In the genomic region with DNA sequence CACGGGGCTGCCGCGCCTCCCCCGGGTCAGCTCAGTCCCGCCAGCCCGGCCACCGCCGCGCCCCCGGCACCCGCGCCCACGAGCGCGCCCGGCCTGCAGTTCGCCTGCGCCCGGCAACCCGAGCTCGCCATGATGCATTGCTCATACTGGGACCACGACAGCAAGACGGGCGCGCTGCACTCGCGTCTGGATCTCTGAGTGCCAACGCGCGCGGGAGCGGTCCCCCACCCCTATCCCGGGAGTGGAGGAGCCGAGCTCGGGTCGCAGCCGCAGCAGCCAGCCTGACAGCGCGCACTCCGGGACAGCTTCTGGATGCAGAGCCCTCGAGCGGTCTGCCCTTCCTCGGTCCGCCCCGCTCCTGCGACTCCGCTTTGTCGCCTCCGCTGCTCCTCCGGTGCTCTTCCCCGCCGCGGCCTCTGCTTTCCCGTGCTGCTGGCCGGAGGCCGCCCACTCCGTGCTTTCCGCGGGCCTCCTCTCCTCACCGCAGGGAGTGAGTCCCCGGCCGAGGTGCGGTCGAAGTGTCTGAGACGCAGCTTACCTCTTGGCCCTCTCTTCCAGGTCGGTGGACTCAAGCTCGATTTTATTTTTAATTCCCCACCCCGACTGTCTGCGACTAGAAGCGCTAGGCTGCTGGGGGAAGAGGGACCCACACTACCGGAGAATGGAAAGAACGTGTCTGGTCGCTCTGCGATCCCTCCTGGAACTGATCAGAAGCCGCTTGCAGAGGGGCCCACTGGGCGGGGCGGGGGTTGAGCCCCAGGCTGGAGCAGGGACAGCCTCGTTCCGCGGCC, we compare ENCODE assay signal across 7 mouse cellular contexts. TPM values are rescaled to one million over a fixed set of nuclear protein-coding genes. Genes with fewer than 3 reads are reported as not detected.
DNase-seq lines count a peak whose midpoint lies in the region; ATAC-seq and TF ChIP-seq lines count a peak whose summit lies in the region.

No protein-coding gene starts in this region.

- H3K9me3 ChIP-seq in embryonic facial prominence, embryonic 13.5 days, result no peaks in the 10 kb centered on the region
- H3K9me3 ChIP-seq in hindbrain, embryonic 10.5 days, result no peaks in the 10 kb centered on the region
- H3K9me3 ChIP-seq in liver, embryonic 13.5 days (replicated peaks), result no peaks in the 10 kb centered on the region

- H3K27ac ChIP-seq in testis, adult 2 months (ENCODE audit: control insufficient read depth, insufficient read depth, low read depth, low read length), result no peak overlapping the region
- H3K27ac ChIP-seq in embryonic facial prominence, embryonic 13.5 days, result peak overlapping the region; percentile 55
- H3K27ac ChIP-seq in hindbrain, embryonic 10.5 days, result peak overlapping the region; percentile 81
- H3K27ac ChIP-seq in liver, embryonic 13.5 days, result no peak overlapping the region

- peaks cover 26% of the 10 kb centered on the region for H3K4me1 ChIP-seq in testis, adult 2 months (ENCODE audit: control insufficient read depth, insufficient read depth, low read length)
- peaks cover 45% of the 10 kb centered on the region for H3K4me1 ChIP-seq in embryonic facial prominence, embryonic 13.5 days
- peaks cover 52% of the 10 kb centered on the region for H3K4me1 ChIP-seq in hindbrain, embryonic 10.5 days (replicated peaks)
- peaks cover 22% of the 10 kb centered on the region for H3K4me1 ChIP-seq in liver, embryonic 13.5 days (replicated peaks)

- no peaks in the 10 kb centered on the region for H3K36me3 ChIP-seq in testis, adult 2 months (ENCODE audit: control insufficient read depth, insufficient read depth, low read length)
- no peaks in the 10 kb centered on the region for H3K36me3 ChIP-seq in embryonic facial prominence, embryonic 13.5 days
- no peaks in the 10 kb centered on the region for H3K36me3 ChIP-seq in hindbrain, embryonic 10.5 days
- no peaks in the 10 kb centered on the region for H3K36me3 ChIP-seq in liver, embryonic 13.5 days

- peak overlapping the region; percentile 37 for H3K4me3 ChIP-seq in testis, adult 2 months (ENCODE audit: control insufficient read depth, low read depth, low read length)
- H3K4me3 ChIP-seq in embryonic facial prominence, embryonic 13.5 days, result peak overlapping the region; percentile 53
- H3K4me3 ChIP-seq in hindbrain, embryonic 10.5 days, result peak overlapping the region; percentile 57
- H3K4me3 ChIP-seq in liver, embryonic 13.5 days (replicated peaks), result peak overlapping the region; percentile 36

- no peak for ATAC-seq in embryonic facial prominence, embryonic 13.5 days (ENCODE audit: insufficient number of reproducible peaks, insufficient read depth, low FRiP score, low TSS enrichment, low read depth)
- no peak for ATAC-seq in liver, embryonic 13.5 days (ENCODE audit: low read depth)

- no peak for TF ChIP-seq POLR2A in testis, adult 2 months (IDR thresholded peaks at IDR 0.05; ENCODE audit: control insufficient read depth, low read depth, low read length)

- under 1% methylated on average over 75 of the region's 80 CpGs for WGBS in embryonic facial prominence, embryonic 13.5 days
- under 1% methylated on average over 80 of the region's 80 CpGs for WGBS in hindbrain, embryonic 10.5 days
- WGBS in liver, embryonic 13.5 days (ENCODE audit: insufficient replicate concordance), result 1% methylated on average over 69 of the region's 80 CpGs

- H3K9ac ChIP-seq in embryonic facial prominence, embryonic 13.5 days, result peak overlapping the region; percentile 69
- H3K9ac ChIP-seq in liver, embryonic 13.5 days, result no peak overlapping the region

- no peak for DNase-seq in testis, postnatal 10 days (ENCODE audit: low spot score)
- peak; percentile 77 for DNase-seq in hindbrain, embryonic 10.5 days (ENCODE audit: low spot score)
- no peak for DNase-seq in liver, embryonic 13.5 days
- peak; percentile 22 for DNase-seq in testis, postnatal 14 days (ENCODE audit: low spot score)
- no peak for DNase-seq in cerebellum, adult 9-11 months

- H3K27me3 ChIP-seq in testis, adult 2 months (ENCODE audit: control insufficient read depth, insufficient read depth, low read length), result peaks cover 10% of the 10 kb centered on the region
- peaks cover 97% of the 10 kb centered on the region for H3K27me3 ChIP-seq in embryonic facial prominence, embryonic 13.5 days
- peaks cover 100% of the 10 kb centered on the region for H3K27me3 ChIP-seq in hindbrain, embryonic 10.5 days (ENCODE audit: insufficient read depth, poor library complexity, severe bottlenecking)
- H3K27me3 ChIP-seq in liver, embryonic 13.5 days, result peaks cover 100% of the 10 kb centered on the region

- no peak for TF ChIP-seq CTCF in testis, adult 2 months (IDR thresholded peaks at IDR 0.05; ENCODE audit: control insufficient read depth, insufficient read depth, insufficient replicate concordance, low read depth, low read length)

- peak overlapping the region; percentile 83 for H3K4me2 ChIP-seq in embryonic facial prominence, embryonic 13.5 days
- peak overlapping the region; percentile 56 for H3K4me2 ChIP-seq in liver, embryonic 13.5 days

RNA-seq across cellular contexts. Expression of a gene that starts 1.7 kb away (rescaled TPM):
- not detected in 2 replicates for polyA plus RNA-seq in testis, adult 2 months (2012; rRNA removed)
- polyA plus RNA-seq in embryonic facial prominence, embryonic 13.5 days (2015; fragmentation: Nextera tagmentation; extraction: Ambion mirVana), result 1.2 and 1.7 TPM in 2 replicates
- polyA plus RNA-seq in hindbrain, embryonic 10.5 days (2016; fragmentation: Nextera tagmentation; extraction: Ambion mirVana), result 2.4 and 3.1 TPM in 2 replicates
- polyA plus RNA-seq in liver, embryonic 13.5 days (2015; fragmentation: Nextera tagmentation; extraction: Ambion mirVana), result not detected in 2 replicates

RNA-seq across cellular contexts. Expression of a gene that starts 29.4 kb away (rescaled TPM):
- polyA plus RNA-seq in testis, adult 2 months (2012; rRNA removed), result 5.0 and 5.6 TPM in 2 replicates
- 48.8 and 59.1 TPM in 2 replicates for polyA plus RNA-seq in embryonic facial prominence, embryonic 13.5 days (2015; fragmentation: Nextera tagmentation; extraction: Ambion mirVana)
- 73.7 and 77.8 TPM in 2 replicates for polyA plus RNA-seq in hindbrain, embryonic 10.5 days (2016; fragmentation: Nextera tagmentation; extraction: Ambion mirVana)
- polyA plus RNA-seq in liver, embryonic 13.5 days (2015; fragmentation: Nextera tagmentation; extraction: Ambion mirVana), result 16.4 and 20.5 TPM in 2 replicates

RNA-seq across cellular contexts. Expression of a gene that starts 53.9 kb away (rescaled TPM):
- polyA plus RNA-seq in testis, adult 2 months (2012; rRNA removed), result not detected in 2 replicates
- not detected in 2 replicates for polyA plus RNA-seq in embryonic facial prominence, embryonic 13.5 days (2015; fragmentation: Nextera tagmentation; extraction: Ambion mirVana)
- not detected in 2 replicates for polyA plus RNA-seq in hindbrain, embryonic 10.5 days (2016; fragmentation: Nextera tagmentation; extraction: Ambion mirVana)
- not detected in 2 replicates for polyA plus RNA-seq in liver, embryonic 13.5 days (2015; fragmentation: Nextera tagmentation; extraction: Ambion mirVana)

Comparison
In these comparisons a context has a peak if more than half of its experiments do, and no peak if none do; other contexts are left out.
1. DNase-seq: peak in hindbrain, embryonic 10.5 days (single experiment) and testis, postnatal 14 days (single experiment); none in testis, postnatal 10 days (single experiment), liver, embryonic 13.5 days (single experiment) and cerebellum, adult 9-11 months (single experiment).
2. H3K27ac ChIP-seq: peak in embryonic facial prominence, embryonic 13.5 days (single experiment) and hindbrain, embryonic 10.5 days (single experiment); none in testis, adult 2 months (single experiment) and liver, embryonic 13.5 days (single experiment).
3. Peak in every context shown above with its lines, with median percentiles within 50 percentile points of each other: H3K4me3 ChIP-seq.